Mouse (Mus musculus) liver, embryonic 14.5 days (tissue): ENCODE results near the gene Tsen2.

ENCODE experiments used
- CTCF ChIP-seq: IDR thresholded peaks from 2 replicates; pipeline ENCODE4 v1.5.1; 2016; ENCODE audit warnings: antibody characterized with exemption, low read depth, control low read depth
- EP300 ChIP-seq: IDR thresholded peaks from 2 replicates; pipeline ENCODE4 v1.6.1; 2016; ENCODE audit warnings: antibody characterized with exemption, low read depth

DNA sequence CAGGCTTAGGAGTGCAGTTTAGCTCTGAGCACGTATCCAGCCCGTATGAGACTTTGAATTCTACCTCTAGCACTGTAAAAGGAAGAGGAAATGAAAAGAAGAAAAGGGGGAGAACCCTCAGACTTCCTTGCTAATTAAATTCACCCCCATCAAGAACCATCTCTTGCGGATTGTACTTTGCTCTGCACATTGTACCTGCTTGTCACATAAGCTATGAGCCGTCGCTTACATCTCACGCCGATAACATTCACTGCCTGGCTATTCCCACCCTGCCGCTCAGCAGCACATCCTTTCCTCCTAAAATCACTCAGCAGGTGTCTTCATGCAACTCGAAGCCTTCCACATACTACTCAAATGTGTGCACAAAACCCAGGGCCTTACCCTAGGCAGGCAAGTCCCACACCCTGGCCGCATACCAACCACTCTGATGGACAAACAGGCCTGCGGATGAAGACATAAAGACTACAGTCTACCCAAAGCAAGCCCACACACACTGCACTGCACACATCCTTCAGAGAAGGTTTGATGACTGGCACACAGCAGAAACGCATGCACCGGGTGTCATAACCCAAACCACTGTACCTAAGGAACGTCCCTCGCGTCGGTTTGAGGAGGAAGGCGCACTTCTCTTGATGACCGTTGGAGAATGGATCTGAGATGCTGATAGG lies 47.4 kb downstream of the Tsen2 start:
- TF ChIP-seq CTCF (no peak), EP300 (no peak)
